Mouse (Mus musculus) R1 (cell line): ENCODE measurements around the gene Cntnap5c.

Experiments used
- DNase-seq: peaks from one replicate; pipeline ENCODE4 v3.0.0-alpha.2; 2018; ENCODE audit warnings: low read depth, low spot score

Cntnap5c gene

GRCm38 (mm10) chr17:58003322-58003721 is 234.0 kb downstream of the Cntnap5c start:
- DNase-seq, result no peak

GRCm38 (mm10) chr17:58004491-58004890 is 235.1 kb downstream of the Cntnap5c start:
- DNase-seq, result no peak

GRCm38 (mm10) chr17:58041178-58041577 is 271.8 kb downstream of the Cntnap5c start:
- DNase-seq, result no peak

- no peak for DNase-seq
Measured at GRCm38 (mm10) chr17:58045149-58045548, 275.8 kb downstream of the Cntnap5c start.

GRCm38 (mm10) chr17:58069912-58070311 is 300.5 kb downstream of the Cntnap5c start:
- DNase-seq, result no peak

GRCm38 (mm10) chr17:58082676-58083075 is 313.3 kb downstream of the Cntnap5c start:
- no peak for DNase-seq

GRCm38 (mm10) chr17:58104505-58104904 is 335.1 kb downstream of the Cntnap5c start:
- no peak for DNase-seq

GRCm38 (mm10) chr17:58107901-58108300 is 338.5 kb downstream of the Cntnap5c start:
- no peak for DNase-seq

- no peak for DNase-seq
Measured at GRCm38 (mm10) chr17:58108335-58108734, 339.0 kb downstream of the Cntnap5c start.

GRCm38 (mm10) chr17:58187171-58187570 is 417.8 kb downstream of the Cntnap5c start:
- no peak for DNase-seq

GRCm38 (mm10) chr17:58201148-58201547 is 431.8 kb downstream of the Cntnap5c start:
- DNase-seq, result no peak

- DNase-seq, result no peak
Measured at GRCm38 (mm10) chr17:58268058-58268457, 498.7 kb downstream of the Cntnap5c start.

- DNase-seq, result no peak
Measured at GRCm38 (mm10) chr17:58351310-58351709, 581.9 kb downstream of the Cntnap5c start.

- no peak for DNase-seq
Measured at GRCm38 (mm10) chr17:58356224-58356623, 586.9 kb downstream of the Cntnap5c start.

- DNase-seq, result no peak
Measured at GRCm38 (mm10) chr17:58363582-58364267, 594.4 kb downstream of the Cntnap5c start.

- no peak for DNase-seq
Measured at GRCm38 (mm10) chr17:58370089-58370488, 600.7 kb downstream of the Cntnap5c start.

- DNase-seq, result no peak
Measured at GRCm38 (mm10) chr17:58407769-58408168, 638.4 kb downstream of the Cntnap5c start.

GRCm38 (mm10) chr17:58408756-58409155 is 639.4 kb downstream of the Cntnap5c start:
- DNase-seq, result no peak

GRCm38 (mm10) chr17:58437443-58437842 is 668.1 kb downstream of the Cntnap5c start:
- no peak for DNase-seq
